Mouse (Mus musculus) pancreas, adult 10 weeks (tissue): Measurements from ENCODE around the gene Olfr1208. TPM values are rescaled to one million over a fixed set of nuclear protein-coding genes. Genes with fewer than 3 reads are reported as not detected.

ENCODE experiments used
- polyA plus RNA-seq: library from polyadenylated mRNA; stranded (reverse); fragments of 350-450 nt; fragmentation: Illumina TruSeq; extraction: RNeasy Lipid Tissue Mini Kit (QIAGEN cat#74804); gene quantifications from one replicate; pipeline ENCODE4 v1.2.3, GENCODE M21; 2015; ENCODE audit warnings: low read depth, low replicate concordance; ENCODE audit not compliant: insufficient read depth

Olfr1208 gene
- polyA plus RNA-seq: not detected

DNA sequence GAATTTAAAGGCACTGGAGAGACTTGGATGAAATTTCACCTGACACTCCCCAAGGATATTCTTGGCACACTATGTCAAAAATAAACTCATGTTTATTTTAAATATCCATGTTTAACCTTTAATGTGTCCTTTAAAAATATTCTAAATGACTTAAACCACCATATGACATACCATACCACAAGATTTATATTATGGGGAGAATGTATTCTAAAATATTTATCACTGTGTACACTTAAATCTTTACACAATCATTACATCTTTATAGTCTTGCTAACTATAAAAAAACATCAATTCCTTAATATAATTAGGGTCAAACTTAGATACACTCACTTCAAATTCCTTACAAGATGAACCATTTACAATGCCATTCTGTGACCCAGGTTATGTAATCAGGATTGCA lies at the start of gene Olfr1208:
Olfr1208 (minus strand) TSS at position 101 of the 400 bp plus-strand sequence.

DNA sequence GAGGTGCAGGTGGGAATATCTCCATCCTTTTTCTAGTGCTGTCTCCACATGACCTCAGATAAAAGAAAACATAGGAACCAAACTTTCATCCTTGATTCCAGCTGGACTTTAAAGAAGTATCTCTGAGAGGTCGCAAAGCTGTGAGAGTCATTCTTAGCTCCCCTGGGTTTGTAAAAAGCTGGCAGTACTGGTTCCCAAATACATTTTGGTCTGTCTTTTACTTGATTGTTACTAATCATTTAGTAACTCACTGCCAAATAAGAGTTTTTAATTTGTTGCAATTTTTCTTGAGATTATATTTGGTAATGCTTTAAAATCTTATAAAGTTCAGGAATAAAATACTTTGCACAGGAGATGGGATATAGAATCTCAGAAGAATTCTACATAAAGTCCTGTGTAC lies 35.9 kb upstream of the Olfr1208 start, which contains the start of gene Olfr1211:
Olfr1211 (minus strand) TSS at position 101 of the 400 bp plus-strand sequence.

DNA sequence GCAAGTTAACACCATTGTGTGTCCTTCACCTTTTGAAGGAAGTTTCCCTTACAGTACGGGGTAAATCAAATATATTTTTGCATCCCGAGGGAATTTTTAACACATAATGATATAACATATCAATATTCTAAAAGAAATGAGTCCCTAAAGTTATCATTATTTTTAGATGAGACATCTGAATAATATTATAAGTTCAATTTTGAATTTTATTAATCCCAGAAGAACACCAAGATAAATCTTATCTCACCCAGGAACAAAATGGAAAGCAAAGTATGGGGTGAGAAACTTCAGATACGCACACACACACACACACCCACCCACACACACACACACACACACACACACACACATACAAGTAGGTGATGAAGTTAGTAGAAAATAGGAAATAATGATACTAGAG lies 12.9 kb upstream of the Olfr1208 start, which contains the start of gene Olfr1209:
Olfr1209 (minus strand) TSS at position 101 of the 400 bp plus-strand sequence.

DNA sequence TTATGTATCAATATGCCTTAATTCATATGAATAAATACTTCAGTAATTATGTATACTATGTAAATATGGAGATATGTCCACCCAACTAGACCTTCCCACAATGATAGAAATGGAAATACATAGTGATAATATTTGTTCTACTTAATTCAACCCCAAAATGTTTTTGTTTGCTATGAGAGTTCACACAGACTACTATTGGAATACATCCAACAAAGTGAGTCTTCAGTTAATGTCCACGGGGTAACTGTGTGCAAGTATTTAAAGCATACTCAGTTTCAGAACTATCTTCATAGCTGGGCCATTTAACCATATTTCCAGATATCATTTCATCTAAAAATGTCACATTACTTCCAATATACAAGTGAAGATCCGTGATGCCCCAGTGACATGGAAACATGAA lies 39.2 kb downstream of the Olfr1208 start, which contains the start of gene Olfr1206:
Olfr1206 (plus strand) TSS at position 301 of the 400 bp plus-strand sequence.

DNA sequence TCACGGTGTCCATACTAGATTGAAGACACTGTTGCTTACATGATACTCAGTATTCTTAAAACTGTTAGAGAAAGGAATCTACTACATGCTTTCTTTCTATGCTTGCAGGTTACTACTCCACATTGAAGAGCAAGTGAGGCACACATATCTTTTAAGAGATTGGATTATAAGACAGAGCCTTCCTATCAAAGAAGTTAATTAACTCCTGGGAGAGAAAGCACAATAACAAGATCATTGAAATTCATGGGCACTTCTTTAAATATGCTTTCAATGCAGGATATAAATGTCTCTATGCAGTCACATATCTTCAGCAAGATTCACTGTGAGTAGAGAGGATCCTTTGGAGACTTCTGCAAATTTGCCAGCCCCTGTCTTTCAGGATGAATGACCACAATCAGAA lies 53.1 kb downstream of the Olfr1208 start, which contains the start of gene Olfr1204:
Olfr1204 (plus strand) TSS at position 301 of the 400 bp plus-strand sequence.

Other genes starting within 250 kb of the Olfr1208 start
- not detected for gene Olfr1193, start 226.7 kb downstream of the Olfr1208 start, polyA plus RNA-seq
- not detected for gene Olfr1195, start 213.1 kb downstream of the Olfr1208 start, polyA plus RNA-seq
- gene Olfr1196, start 197.7 kb downstream of the Olfr1208 start, polyA plus RNA-seq: not detected
- not detected for gene Olfr1197, start 169.9 kb downstream of the Olfr1208 start, polyA plus RNA-seq
- not detected for gene Olfr1198, start 150.9 kb downstream of the Olfr1208 start, polyA plus RNA-seq
- gene Olfr1199, start 141.8 kb downstream of the Olfr1208 start, polyA plus RNA-seq: not detected
- not detected for gene Olfr1200, start 131.8 kb downstream of the Olfr1208 start, polyA plus RNA-seq
- gene Olfr1201, start 109.3 kb downstream of the Olfr1208 start, polyA plus RNA-seq: not detected
- not detected for gene Olfr1202, start 87.8 kb downstream of the Olfr1208 start, polyA plus RNA-seq
- not detected for gene Olfr1205, start 72.6 kb downstream of the Olfr1208 start, polyA plus RNA-seq
- gene Olfr1204, start 53.0 kb downstream of the Olfr1208 start, polyA plus RNA-seq: not detected
- not detected for gene Olfr1206, start 39.1 kb downstream of the Olfr1208 start, polyA plus RNA-seq
- not detected for gene Olfr1209, start 12.8 kb upstream of the Olfr1208 start, polyA plus RNA-seq
- not detected for gene Olfr1211, start 35.8 kb upstream of the Olfr1208 start, polyA plus RNA-seq
- not detected for gene Olfr1212, start 51.7 kb upstream of the Olfr1208 start, polyA plus RNA-seq
- not detected for gene Gm13762, start 78.0 kb upstream of the Olfr1208 start, polyA plus RNA-seq
- gene Olfr1214, start 90.3 kb upstream of the Olfr1208 start, polyA plus RNA-seq: not detected
- gene Olfr1215, start 104.7 kb upstream of the Olfr1208 start, polyA plus RNA-seq: not detected
- not detected for gene Olfr1216, start 116.0 kb upstream of the Olfr1208 start, polyA plus RNA-seq
- not detected for gene Olfr1217, start 129.8 kb upstream of the Olfr1208 start, polyA plus RNA-seq
- gene Olfr1218, start 158.9 kb upstream of the Olfr1208 start, polyA plus RNA-seq: not detected
- not detected for gene Olfr1219, start 181.2 kb upstream of the Olfr1208 start, polyA plus RNA-seq
- not detected for gene Olfr1220, start 204.5 kb upstream of the Olfr1208 start, polyA plus RNA-seq
- gene Olfr1221, start 215.0 kb upstream of the Olfr1208 start, polyA plus RNA-seq: not detected
- not detected for gene Olfr1222, start 230.7 kb upstream of the Olfr1208 start, polyA plus RNA-seq
- not detected for gene Olfr1223, start 249.2 kb upstream of the Olfr1208 start, polyA plus RNA-seq